Mouse (Mus musculus) midbrain, embryonic 10.5 days (tissue): ENCODE data around the gene Tchp. TPM values are rescaled to one million over a fixed set of nuclear protein-coding genes. Genes with fewer than 3 reads are reported as not detected.

ENCODE experiments used
- DNase-seq: peaks from one replicate; pipeline ENCODE4 v3.0.0-alpha.2; 2017; ENCODE audit warnings: low spot score
- H3K27ac ChIP-seq: fragments of 300-500 bp; sonication (generic); replicated peaks from 2 replicates; pipeline ENCODE4 v1.5.1; 2016; ENCODE audit warnings: mild to moderate bottlenecking
- H3K27me3 ChIP-seq: fragments of 300-500 bp; sonication (generic); 2 replicates; pipeline ENCODE4 v1.6.1; 2016; ENCODE audit warnings: low read depth, mild to moderate bottlenecking; ENCODE audit not compliant: poor library complexity, severe bottlenecking
- H3K36me3 ChIP-seq: fragments of 300-500 bp; sonication (generic); 2 replicates; pipeline ENCODE4 v1.6.1; 2016; ENCODE audit warnings: mild to moderate bottlenecking, moderate library complexity
- H3K4me1 ChIP-seq: fragments of 300-500 bp; sonication (generic); 2 replicates; pipeline ENCODE4 v1.6.1; 2016
- H3K4me3 ChIP-seq: fragments of 300-500 bp; sonication (generic); 2 replicates; pipeline ENCODE4 v1.5.1; 2016; ENCODE audit warnings: mild to moderate bottlenecking, moderate library complexity
- H3K9me3 ChIP-seq: fragments of 300-500 bp; sonication (generic); replicated peaks from 2 replicates; pipeline ENCODE4 v1.6.1; 2016; ENCODE audit warnings: mild to moderate bottlenecking
- WGBS: fragments of 180-500 bp; shearing (Covaris S2); methylation state at CpG from one replicate; pipeline ENCODE4 v1.1.7; 2016; 5-methylcytosine and 5-hydroxymethylcytosine counted together
- polyA plus RNA-seq: library from polyadenylated mRNA; unstranded; fragments of >200 nt; fragmentation: Nextera tagmentation; extraction: Ambion mirVana; gene quantifications from 2 replicates; pipeline ENCODE4 v1.2.1, GENCODE M21; 2016

Tchp gene
- polyA plus RNA-seq, 1 experiment from 2014 or later, result 19.4 TPM

DNA sequence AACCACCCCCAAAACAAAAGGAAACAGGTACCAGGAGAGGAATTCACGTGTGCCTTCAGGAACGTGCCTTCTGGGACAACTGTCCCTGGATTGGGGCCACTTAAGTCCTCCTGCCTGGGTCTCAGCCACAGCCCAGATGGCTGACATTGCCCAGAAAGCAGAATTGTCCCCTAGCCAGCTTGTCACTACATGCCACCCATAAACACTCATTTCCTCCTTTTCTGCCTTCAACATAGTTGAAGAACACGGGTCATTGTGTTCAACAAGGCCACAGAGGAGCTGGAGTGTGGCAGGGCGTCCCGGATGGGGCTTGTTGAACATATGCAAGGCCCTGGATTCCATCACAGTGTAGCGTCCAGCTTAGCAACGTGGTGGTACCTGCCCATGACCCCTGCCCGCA is 25.8 kb upstream of the Tchp start:
- Histone ChIP-seq H3K27me3 (no peaks in the 10 kb centered on the region), H3K9me3 (no peaks in the 10 kb centered on the region), H3K27ac (peak overlapping the region; percentile 9; the same call in 1 of the 2 replicates), H3K36me3 (peaks cover 13% of the 10 kb centered on the region), H3K4me3 (no peak overlapping the region), H3K4me1 (peaks cover 37% of the 10 kb centered on the region)
- DNase-seq, result no peak
- 87% methylated on average over 8 of the region's 8 CpGs for WGBS

DNA sequence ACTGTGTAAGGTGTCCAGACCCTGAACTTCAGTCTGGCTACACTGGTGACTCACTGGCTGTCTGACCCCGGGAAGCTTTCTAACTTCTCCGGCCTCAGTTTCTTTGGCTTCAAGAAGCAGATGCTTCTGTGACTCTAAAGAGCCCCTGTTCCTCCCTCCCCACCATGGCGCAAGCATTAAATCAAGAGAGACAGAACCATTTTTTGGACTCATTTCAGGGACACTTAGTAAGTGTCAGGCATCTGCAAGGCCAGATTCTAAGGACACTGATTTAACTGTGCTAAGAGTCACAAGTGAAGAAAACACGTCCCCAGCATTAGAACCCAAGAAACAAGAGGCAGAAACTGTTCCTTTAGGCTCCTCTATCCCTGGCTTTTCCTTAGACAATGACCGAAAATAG is 21.6 kb upstream of the Tchp start:
- Histone ChIP-seq H3K27ac (no peak overlapping the region), H3K36me3 (no peaks in the 10 kb centered on the region), H3K4me1 (peaks cover 54% of the 10 kb centered on the region), H3K9me3 (no peaks in the 10 kb centered on the region), H3K4me3 (no peak overlapping the region), H3K27me3 (peaks cover 7% of the 10 kb centered on the region; the same call in 1 of the 2 replicates)
- no peak for DNase-seq
- 92% methylated on average over 5 of the region's 5 CpGs for WGBS

- Histone ChIP-seq H3K4me3 (no peak overlapping the region), H3K27ac (no peak overlapping the region), H3K27me3 (peaks cover 7% of the 10 kb centered on the region; the same call in 1 of the 2 replicates), H3K4me1 (peaks cover 57% of the 10 kb centered on the region), H3K9me3 (no peaks in the 10 kb centered on the region), H3K36me3 (no peaks in the 10 kb centered on the region)
- 71% methylated on average over 7 of the region's 7 CpGs for WGBS
- no peak for DNase-seq
Observed at GRCm38 (mm10) chr5:114686726-114687210, 20.8 kb upstream of the Tchp start.

GRCm38 (mm10) chr5:114687901-114688300 is 19.7 kb upstream of the Tchp start:
- DNase-seq, result no peak
- no peaks in the 10 kb centered on the region for H3K9me3 ChIP-seq
- H3K4me3 ChIP-seq, result no peak overlapping the region
- peaks cover 7% of the 10 kb centered on the region; the same call in 1 of the 2 replicates for H3K27me3 ChIP-seq
- peaks cover 53% of the 10 kb centered on the region for H3K4me1 ChIP-seq
- no peaks in the 10 kb centered on the region for H3K36me3 ChIP-seq
- no peak overlapping the region for H3K27ac ChIP-seq

DNA sequence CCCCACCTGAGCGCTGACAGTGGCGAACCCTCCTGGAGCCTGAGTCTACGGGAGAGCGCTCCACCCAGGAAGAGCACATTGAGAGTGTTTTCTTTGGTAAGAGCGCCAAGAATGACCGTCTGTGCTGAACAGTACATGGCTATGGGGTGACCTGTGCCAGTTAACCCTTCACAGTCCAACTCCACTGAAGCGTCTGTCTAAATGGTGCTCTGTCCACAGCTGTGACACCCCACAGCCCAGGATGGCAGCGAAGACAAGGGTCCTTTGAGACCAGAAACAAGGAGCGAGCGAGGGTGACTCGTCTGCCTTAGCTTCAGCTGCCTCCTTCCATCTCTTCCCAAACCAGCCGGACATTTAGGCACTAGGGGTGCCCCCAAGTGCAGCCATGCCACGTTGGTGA is 18.9 kb upstream of the Tchp start:
- H3K4me1 ChIP-seq, result peaks cover 48% of the 10 kb centered on the region
- peaks cover 7% of the 10 kb centered on the region; the same call in 1 of the 2 replicates for H3K27me3 ChIP-seq
- no peaks in the 10 kb centered on the region for H3K36me3 ChIP-seq
- DNase-seq, result no peak
- H3K27ac ChIP-seq, result no peak overlapping the region
- H3K9me3 ChIP-seq, result no peaks in the 10 kb centered on the region
- no peak overlapping the region for H3K4me3 ChIP-seq
- 91% methylated on average over 13 of the region's 13 CpGs for WGBS

DNA sequence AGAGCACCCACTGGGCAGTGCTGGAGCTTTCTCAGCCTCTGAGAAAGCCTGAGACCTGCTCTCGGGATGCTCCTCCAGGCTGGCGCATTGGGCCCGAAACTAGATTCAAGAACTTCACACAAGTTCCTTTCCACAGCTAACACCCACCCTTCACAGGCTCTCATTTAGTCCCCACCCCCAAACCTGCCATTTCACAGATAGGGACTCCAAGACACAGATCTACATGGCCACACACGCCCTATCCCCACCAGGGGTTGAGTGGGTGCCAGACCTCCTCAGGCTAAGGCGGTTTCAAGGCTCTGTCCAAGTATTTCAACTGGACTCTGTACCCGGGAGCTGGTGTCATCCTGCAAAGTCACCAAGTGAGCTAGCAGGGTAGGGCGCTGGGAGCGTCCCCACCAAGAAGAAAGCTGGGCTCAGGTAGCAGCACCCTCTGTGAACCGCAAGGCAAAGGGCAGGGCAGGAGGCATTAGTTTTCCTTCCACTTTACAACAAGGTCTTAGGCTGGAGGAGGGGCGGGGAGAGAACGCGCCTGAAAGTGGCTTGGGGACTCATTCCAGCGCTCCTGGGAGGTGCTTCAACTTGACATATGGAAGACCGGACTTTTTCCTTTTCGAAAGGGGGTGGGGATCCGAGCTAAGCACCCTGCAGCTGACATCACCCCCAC is 17.7 kb upstream of the Tchp start:
- H3K9me3 ChIP-seq, result no peaks in the 10 kb centered on the region
- peak overlapping the region; percentile 88 for H3K4me3 ChIP-seq
- H3K27ac ChIP-seq, result peak overlapping the region; percentile 87
- no peaks in the 10 kb centered on the region for H3K36me3 ChIP-seq
- peaks cover 38% of the 10 kb centered on the region for H3K4me1 ChIP-seq
- no peak for DNase-seq
- H3K27me3 ChIP-seq, result peaks cover 7% of the 10 kb centered on the region; the same call in 1 of the 2 replicates
- 21% methylated on average over 16 of the region's 16 CpGs for WGBS

GRCm38 (mm10) chr5:114690633-114691567 is 16.7 kb upstream of the Tchp start, which contains the start of gene Gltp:
Gltp (minus strand) TSS chr5:114690984.
- peaks cover 38% of the 10 kb centered on the region for H3K4me1 ChIP-seq
- DNase-seq, result peak; percentile 90
- H3K27ac ChIP-seq, result peak within 1 kb of the TSS; percentile 87
- H3K27me3 ChIP-seq, result peaks cover 7% of the 10 kb centered on the region; the same call in 1 of the 2 replicates
- no peaks in the 10 kb centered on the region for H3K9me3 ChIP-seq
- peak within 1 kb of the TSS; percentile 88 for H3K4me3 ChIP-seq
- WGBS, result 4% methylated on average over 75 of the region's 75 CpGs
- no peaks in the 10 kb centered on the region for H3K36me3 ChIP-seq

GRCm38 (mm10) chr5:114695775-114696174 is 11.8 kb upstream of the Tchp start:
- no peak overlapping the region for H3K4me3 ChIP-seq
- no peak for DNase-seq
- 79% methylated on average over 5 of the region's 5 CpGs for WGBS
- no peaks in the 10 kb centered on the region for H3K9me3 ChIP-seq
- no peak overlapping the region for H3K27ac ChIP-seq
- H3K27me3 ChIP-seq, result no peaks in the 10 kb centered on the region
- peaks cover 6% of the 10 kb centered on the region for H3K4me1 ChIP-seq
- no peaks in the 10 kb centered on the region for H3K36me3 ChIP-seq

DNA sequence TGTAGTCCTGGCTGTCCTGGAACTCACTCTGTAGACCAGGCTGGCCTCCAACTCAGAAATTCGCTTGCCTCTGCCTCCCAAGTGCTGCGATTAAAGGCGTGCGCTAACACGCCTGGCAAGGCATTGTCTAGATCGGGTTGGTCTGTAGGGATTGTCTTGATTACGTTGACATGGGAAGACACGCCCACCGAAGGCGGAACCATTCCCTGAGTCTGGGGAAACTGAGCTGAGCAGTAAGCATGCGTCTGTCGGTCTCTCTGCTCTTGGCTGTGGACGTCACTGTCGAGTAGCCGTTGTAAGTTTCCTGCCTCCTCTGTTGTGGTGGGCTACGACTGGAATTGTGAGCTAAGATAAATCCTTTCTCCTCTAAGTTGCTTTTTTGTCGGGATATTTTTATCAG is 10.6 kb upstream of the Tchp start:
- H3K9me3 ChIP-seq, result no peaks in the 10 kb centered on the region
- H3K36me3 ChIP-seq, result no peaks in the 10 kb centered on the region
- 86% methylated on average over 17 of the region's 17 CpGs for WGBS
- no peaks in the 10 kb centered on the region for H3K27me3 ChIP-seq
- H3K27ac ChIP-seq, result no peak overlapping the region
- H3K4me3 ChIP-seq, result no peak overlapping the region
- H3K4me1 ChIP-seq, result no peaks in the 10 kb centered on the region
- DNase-seq, result no peak

GRCm38 (mm10) chr5:114698044-114698746 is 9.4 kb upstream of the Tchp start:
- no peak overlapping the region for H3K4me3 ChIP-seq
- H3K27me3 ChIP-seq, result no peaks in the 10 kb centered on the region
- no peak for DNase-seq
- 92% methylated on average over 19 of the region's 19 CpGs for WGBS
- H3K27ac ChIP-seq, result no peak overlapping the region
- no peaks in the 10 kb centered on the region for H3K36me3 ChIP-seq
- H3K9me3 ChIP-seq, result no peaks in the 10 kb centered on the region
- no peaks in the 10 kb centered on the region for H3K4me1 ChIP-seq

DNA sequence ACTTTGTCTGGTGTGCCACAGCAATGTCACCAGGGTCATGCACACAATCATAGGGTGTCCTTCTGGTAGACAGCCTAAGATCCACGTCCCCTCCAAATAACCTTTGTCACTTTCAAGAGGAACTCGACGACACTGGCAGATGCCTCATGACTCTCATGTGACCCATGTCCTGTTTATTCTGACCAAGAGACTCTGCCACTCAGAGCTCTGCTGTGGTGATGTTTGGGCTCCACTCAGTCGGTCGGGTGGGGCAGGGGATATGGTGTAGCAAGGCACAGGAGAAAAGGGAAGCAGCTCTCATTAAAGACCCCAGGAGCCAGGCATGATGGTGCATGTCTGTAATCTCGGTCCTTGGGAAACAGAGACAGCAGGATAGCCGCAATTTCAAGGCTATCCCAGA is 8.5 kb upstream of the Tchp start:
- no peak overlapping the region for H3K4me3 ChIP-seq
- no peaks in the 10 kb centered on the region for H3K27me3 ChIP-seq
- 82% methylated on average over 7 of the region's 7 CpGs for WGBS
- H3K27ac ChIP-seq, result no peak overlapping the region
- no peak for DNase-seq
- no peaks in the 10 kb centered on the region for H3K9me3 ChIP-seq
- no peaks in the 10 kb centered on the region for H3K4me1 ChIP-seq
- no peaks in the 10 kb centered on the region for H3K36me3 ChIP-seq
